Mouse (Mus musculus) erythroblast, embryonic 14.5 days (primary cell): ENCODE data around the gene Ros1.

Experiments used
- GATA1 ChIP-seq: IDR thresholded peaks from 2 replicates; pipeline ENCODE4 v1.6.1; 2012; ENCODE audit warnings: low read length, inconsistent platforms, mixed read lengths
- TAL1 ChIP-seq: IDR thresholded peaks from 3 replicates; pipeline ENCODE4 v1.6.1; 2012; ENCODE audit warnings: low read length, inconsistent platforms, mixed read lengths

DNA sequence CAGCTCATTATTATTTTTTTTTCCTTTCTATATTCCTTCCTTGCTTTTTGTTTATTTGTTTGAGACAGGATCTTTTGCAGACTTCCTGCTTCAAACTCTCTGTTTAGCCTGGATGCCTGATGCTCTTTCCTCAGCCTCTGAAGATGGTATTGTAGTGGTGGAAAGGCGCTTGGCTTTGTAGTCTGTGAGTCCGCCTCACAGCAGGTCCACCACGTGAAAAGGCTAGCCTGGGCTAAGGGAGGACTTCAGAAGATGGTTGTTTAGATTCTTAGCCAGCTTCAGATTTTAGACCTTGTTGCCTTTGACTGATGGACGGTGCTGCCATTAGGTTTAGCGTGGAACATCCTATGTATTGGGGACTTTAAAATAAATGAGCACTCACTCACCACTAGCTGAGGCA lies 40.4 kb upstream of the Ros1 start:
- TF ChIP-seq GATA1 (no peak), TAL1 (no peak)
